Mouse (Mus musculus) MEL (cell line): ENCODE results near the gene Ovol1. TPM values are rescaled to one million over a fixed set of nuclear protein-coding genes. Genes with fewer than 3 reads are reported as not detected.
A peak's percentile ranks its signal among the peaks of the same experiment; 100 is the strongest.

Experiments used
- DNase-seq: peaks from one replicate; pipeline ENCODE4 v3.0.0; 2011; ENCODE audit warnings: low read depth, low spot score
- H3K27ac ChIP-seq: 2 replicates; pipeline ENCODE4 v1.5.1; 2012; ENCODE audit warnings: low read depth, mild to moderate bottlenecking, control low read depth, low read length, moderate library complexity; ENCODE audit not compliant: control insufficient read depth
- H3K27me3 ChIP-seq, 2 experiments: fragments of 150-350 bp in 1 of 2; sonication (generic) in 1 of 2; 2 replicates each; pipeline ENCODE4 v1.6.1; 2012; ENCODE audit warnings: low read length in 2 of 2, mild to moderate bottlenecking in 2 of 2, improper control_type of control experiment in 1 of 2, moderate library complexity in 1 of 2; ENCODE audit not compliant: insufficient read depth in 2 of 2, control insufficient read depth in 1 of 2
- H3K36me3 ChIP-seq, 2 experiments: 2 replicates each; pipeline ENCODE4 v1.6.1; 2012 to 2014; ENCODE audit warnings: low read length in 2 of 2, improper control_type of control experiment in 1 of 2, inconsistent platforms in 1 of 2, mild to moderate bottlenecking in 1 of 2; ENCODE audit not compliant: insufficient read depth in 2 of 2, control insufficient read depth in 1 of 2
- H3K4me1 ChIP-seq, 2 experiments: fragments of 150-350 bp in 1 of 2; sonication (generic) in 1 of 2; 2 replicates each; pipeline ENCODE4 v1.6.1; 2012; ENCODE audit warnings: low read length in 2 of 2, improper control_type of control experiment in 1 of 2, mild to moderate bottlenecking in 1 of 2; ENCODE audit not compliant: insufficient read depth in 2 of 2, control insufficient read depth in 1 of 2
- H3K4me3 ChIP-seq, 2 experiments: fragments of 150-350 bp in 1 of 2; sonication (generic) in 1 of 2; 2 replicates each; pipeline ENCODE4 v1.5.1; 2012; ENCODE audit warnings: low read depth in 2 of 2, low read length in 2 of 2, mild to moderate bottlenecking in 2 of 2, moderate library complexity in 2 of 2, control low read depth in 1 of 2, improper control_type of control experiment in 1 of 2; ENCODE audit not compliant: control insufficient read depth in 1 of 2, insufficient read depth in 1 of 2
- H3K79me2 ChIP-seq: 2 replicates; pipeline ENCODE4 v1.6.1; 2012; ENCODE audit warnings: mild to moderate bottlenecking, low read length, moderate library complexity; ENCODE audit not compliant: control insufficient read depth, poor library complexity, insufficient read depth
- H3K9ac ChIP-seq: 2 replicates; pipeline ENCODE4 v1.6.1; 2012; ENCODE audit warnings: low read depth, mild to moderate bottlenecking, control low read depth, low read length, moderate library complexity; ENCODE audit not compliant: control insufficient read depth, poor library complexity, severe bottlenecking
- H3K9me3 ChIP-seq: fragments of 150-350 bp; sonication (generic); replicated peaks from 2 replicates; pipeline ENCODE4 v1.6.1; 2012; ENCODE audit warnings: mild to moderate bottlenecking, low read length, improper control_type of control experiment, moderate library complexity; ENCODE audit not compliant: insufficient read depth
- BHLHE40 ChIP-seq: IDR thresholded peaks from 2 replicates; pipeline ENCODE4 v1.6.1; 2012; ENCODE audit warnings: low read depth, mild to moderate bottlenecking, inconsistent platforms, low read length, improper control_type of control experiment, borderline replicate concordance
- CHD1 ChIP-seq: IDR thresholded peaks from 2 replicates; pipeline ENCODE4 v1.6.1; 2012; ENCODE audit warnings: low read depth, mild to moderate bottlenecking, inconsistent platforms, low read length, improper control_type of control experiment
- CHD2 ChIP-seq: IDR thresholded peaks from 2 replicates; pipeline ENCODE4 v1.6.1; 2011; ENCODE audit warnings: low read length, improper control_type of control experiment
- CTCF ChIP-seq, 3 experiments: IDR thresholded peaks in 2 of 3; conservative IDR thresholded peaks in 1 of 3; 2 replicates each; pipeline ENCODE4 v1.5.1; 2011 to 2012; ENCODE audit warnings: low read length in 3 of 3, low read depth in 2 of 3, mild to moderate bottlenecking in 2 of 3, improper control_type of control experiment in 1 of 3, inconsistent platforms in 1 of 3, mixed read lengths in 1 of 3, moderate library complexity in 1 of 3; ENCODE audit not compliant: control insufficient read depth in 1 of 3, insufficient read depth in 1 of 3, poor library complexity in 1 of 3, severe bottlenecking in 1 of 3
- E2F4 ChIP-seq: IDR thresholded peaks from 2 replicates; pipeline ENCODE4 v1.6.1; 2011; ENCODE audit warnings: low read depth, low read length, improper control_type of control experiment, borderline replicate concordance
- ELF1 ChIP-seq: IDR thresholded peaks from 2 replicates; pipeline ENCODE4 v1.6.1; 2014; ENCODE audit warnings: low read depth, mild to moderate bottlenecking, inconsistent platforms, low read length, improper control_type of control experiment, moderate library complexity
- EP300 ChIP-seq, 2 experiments: IDR thresholded peaks; 2 replicates each; pipeline ENCODE4 v1.6.1; 2011; ENCODE audit warnings: improper control_type of control experiment in 2 of 2, low read length in 2 of 2, low read depth in 1 of 2, mild to moderate bottlenecking in 1 of 2
- ETS1 ChIP-seq: IDR thresholded peaks from 2 replicates; pipeline ENCODE4 v1.6.1; 2012; ENCODE audit warnings: low read depth, mild to moderate bottlenecking, inconsistent platforms, low read length, improper control_type of control experiment, moderate library complexity
- GABPA ChIP-seq: IDR thresholded peaks from 2 replicates; pipeline ENCODE4 v1.6.1; 2012; ENCODE audit warnings: low read depth, mild to moderate bottlenecking, inconsistent platforms, low read length, improper control_type of control experiment, moderate library complexity
- HCFC1 ChIP-seq: IDR thresholded peaks from 2 replicates; pipeline ENCODE4 v1.6.1; 2012; ENCODE audit warnings: low read depth, mild to moderate bottlenecking, inconsistent platforms, low read length, improper control_type of control experiment, moderate library complexity
- JUND ChIP-seq: IDR thresholded peaks from 2 replicates; pipeline ENCODE4 v1.6.1; 2011; ENCODE audit warnings: low read depth, mild to moderate bottlenecking, improper control_type of control experiment, low read length
- KAT2A ChIP-seq: conservative IDR thresholded peaks from 2 replicates; pipeline ENCODE4 v1.6.1; 2012; ENCODE audit warnings: low read depth, low read length, improper control_type of control experiment, inconsistent platforms
- MAFK ChIP-seq: IDR thresholded peaks from 2 replicates; pipeline ENCODE4 v1.6.1; 2011; ENCODE audit warnings: low read depth, mild to moderate bottlenecking, low read length, improper control_type of control experiment, borderline replicate concordance
- MAX ChIP-seq: IDR thresholded peaks from 2 replicates; pipeline ENCODE4 v1.6.1; 2011; ENCODE audit warnings: low read length, improper control_type of control experiment
- MAZ ChIP-seq: IDR thresholded peaks from 2 replicates; pipeline ENCODE4 v1.6.1; 2012; ENCODE audit warnings: low read depth, mild to moderate bottlenecking, inconsistent platforms, low read length, improper control_type of control experiment
- MXI1 ChIP-seq: IDR thresholded peaks from 2 replicates; pipeline ENCODE4 v1.6.1; 2011; ENCODE audit warnings: mild to moderate bottlenecking, low read depth, low read length, improper control_type of control experiment
- MYB ChIP-seq: IDR thresholded peaks from 2 replicates; pipeline ENCODE4 v1.6.1; 2011; ENCODE audit warnings: mild to moderate bottlenecking, low read depth, low read length, improper control_type of control experiment
- MYC ChIP-seq: IDR thresholded peaks from 2 replicates; pipeline ENCODE4 v1.6.1; 2011; ENCODE audit warnings: low read depth, mild to moderate bottlenecking, low read length, improper control_type of control experiment, moderate library complexity
- NELFE ChIP-seq: IDR thresholded peaks from 2 replicates; pipeline ENCODE4 v1.6.1; 2011; ENCODE audit warnings: low read depth, low read length, improper control_type of control experiment
- NRF1 ChIP-seq: IDR thresholded peaks from 2 replicates; pipeline ENCODE4 v1.6.1; 2014; ENCODE audit warnings: low read depth, mild to moderate bottlenecking, inconsistent platforms, low read length, improper control_type of control experiment, moderate library complexity; ENCODE audit not compliant: poor library complexity, insufficient read depth, severe bottlenecking
- POLR2A ChIP-seq, 2 experiments: IDR thresholded peaks; 2 replicates each; pipeline ENCODE4 v1.6.1; 2011 to 2012; ENCODE audit warnings: low read length in 2 of 2, mild to moderate bottlenecking in 2 of 2, control low read depth in 1 of 2, improper control_type of control experiment in 1 of 2, low read depth in 1 of 2, moderate library complexity in 1 of 2; ENCODE audit not compliant: control insufficient read depth in 1 of 2, insufficient read depth in 1 of 2, poor library complexity in 1 of 2
- POLR2AphosphoS2 ChIP-seq: IDR thresholded peaks from 2 replicates; pipeline ENCODE4 v1.6.1; 2011; ENCODE audit warnings: low read length, improper control_type of control experiment
- RAD21 ChIP-seq: IDR thresholded peaks from 2 replicates; pipeline ENCODE4 v1.6.1; 2011; ENCODE audit warnings: mild to moderate bottlenecking, low read depth, low read length, improper control_type of control experiment
- RCOR1 ChIP-seq: IDR thresholded peaks from 2 replicates; pipeline ENCODE4 v1.6.1; 2012; ENCODE audit warnings: low read depth, mild to moderate bottlenecking, inconsistent platforms, low read length, improper control_type of control experiment
- SIN3A ChIP-seq: IDR thresholded peaks from 2 replicates; pipeline ENCODE4 v1.6.1; 2012; ENCODE audit warnings: low read length, improper control_type of control experiment, inconsistent platforms
- TAL1 ChIP-seq: IDR thresholded peaks from 2 replicates; pipeline ENCODE4 v1.6.1; 2012; ENCODE audit warnings: mild to moderate bottlenecking, inconsistent platforms, low read length, moderate library complexity, mixed read lengths
- TCF12 ChIP-seq: IDR thresholded peaks from 2 replicates; pipeline ENCODE4 v1.6.1; 2014; ENCODE audit warnings: low read depth, mild to moderate bottlenecking, inconsistent platforms, low read length, improper control_type of control experiment, moderate library complexity
- UBTF ChIP-seq: IDR thresholded peaks from 2 replicates; pipeline ENCODE4 v1.6.1; 2012; ENCODE audit warnings: low read depth, mild to moderate bottlenecking, inconsistent platforms, low read length, improper control_type of control experiment, moderate library complexity, borderline replicate concordance; ENCODE audit not compliant: insufficient read depth
- USF1 ChIP-seq: IDR thresholded peaks from 2 replicates; pipeline ENCODE4 v1.6.1; 2014; ENCODE audit warnings: low read depth, mild to moderate bottlenecking, inconsistent platforms, low read length, improper control_type of control experiment, moderate library complexity
- USF2 ChIP-seq, 2 experiments: IDR thresholded peaks; 2 replicates each; pipeline ENCODE4 v1.6.1; 2011 to 2012; ENCODE audit warnings: improper control_type of control experiment in 2 of 2, low read length in 2 of 2, borderline replicate concordance in 1 of 2, inconsistent platforms in 1 of 2, low read depth in 1 of 2, mild to moderate bottlenecking in 1 of 2; ENCODE audit not compliant: insufficient read depth in 1 of 2
- ZNF384 ChIP-seq: IDR thresholded peaks from 2 replicates; pipeline ENCODE4 v1.6.1; 2012; ENCODE audit warnings: low read depth, mild to moderate bottlenecking, inconsistent platforms, low read length, improper control_type of control experiment
- polyA plus RNA-seq, 2 experiments: library from polyadenylated mRNA; stranded (reverse) in 1 of 2; unstranded in 1 of 2; fragments of >175 nt in 1 of 2; fragments of >200 nt in 1 of 2; gene quantifications; 2 replicates each; pipeline versions ENCODE4 v1.2.1 to v1.2.4; 2012; ENCODE audit warnings: low replicate concordance in 2 of 2, low read depth in 1 of 2; ENCODE audit not compliant: insufficient read length in 2 of 2, insufficient read depth in 1 of 2, missing spikeins in 1 of 2
- total RNA-seq: library from RNA; depleted of rRNA; stranded (reverse); fragments of 300-350 nt; gene quantifications from 2 replicates; pipeline ENCODE4 v1.2.3, GENCODE M21; 2012

Gene Ovol1
- total and polyA plus RNA-seq, 3 experiments = 0.06 TPM; not detected in 2

DNA sequence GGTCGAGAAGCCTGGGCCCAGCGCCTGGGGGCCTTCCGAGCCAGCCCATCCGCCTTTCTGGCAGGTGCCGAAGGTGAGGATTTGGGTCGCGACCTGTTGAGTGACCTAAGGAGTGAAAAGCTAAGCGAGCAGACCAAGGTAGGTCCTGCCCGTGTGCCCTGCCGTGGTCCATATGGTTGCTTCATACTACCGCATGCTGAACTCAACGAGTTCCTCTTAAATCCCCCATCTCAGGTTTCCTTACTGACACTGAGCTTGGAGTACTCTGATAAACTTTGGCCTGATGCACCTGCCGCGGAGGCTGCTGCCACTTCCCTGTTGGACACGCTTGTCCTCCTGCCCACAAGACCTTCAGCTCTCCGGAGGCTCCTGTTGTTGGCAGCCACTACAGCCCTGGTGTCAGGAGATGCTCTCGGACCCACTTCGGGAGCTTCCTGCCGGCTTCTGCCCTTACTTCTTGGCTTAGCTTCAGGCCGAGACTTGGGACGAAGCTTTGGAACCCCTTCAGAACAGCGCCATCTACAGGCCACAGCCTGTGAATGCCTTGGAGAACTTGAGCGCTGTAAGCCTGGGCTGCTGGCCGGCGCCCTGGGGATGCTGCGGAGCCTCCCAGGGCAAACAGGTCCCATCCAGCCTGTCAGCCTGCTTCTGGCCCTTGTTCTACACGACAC, 8.2 kb upstream of the Ovol1 start (continued):
- TF ChIP-seq E2F4 = no peak
- peak; percentile 31 for TF ChIP-seq MAX
- TF ChIP-seq JUND = no peak
- TF ChIP-seq, all 39 proteins: peak for 10

DNA sequence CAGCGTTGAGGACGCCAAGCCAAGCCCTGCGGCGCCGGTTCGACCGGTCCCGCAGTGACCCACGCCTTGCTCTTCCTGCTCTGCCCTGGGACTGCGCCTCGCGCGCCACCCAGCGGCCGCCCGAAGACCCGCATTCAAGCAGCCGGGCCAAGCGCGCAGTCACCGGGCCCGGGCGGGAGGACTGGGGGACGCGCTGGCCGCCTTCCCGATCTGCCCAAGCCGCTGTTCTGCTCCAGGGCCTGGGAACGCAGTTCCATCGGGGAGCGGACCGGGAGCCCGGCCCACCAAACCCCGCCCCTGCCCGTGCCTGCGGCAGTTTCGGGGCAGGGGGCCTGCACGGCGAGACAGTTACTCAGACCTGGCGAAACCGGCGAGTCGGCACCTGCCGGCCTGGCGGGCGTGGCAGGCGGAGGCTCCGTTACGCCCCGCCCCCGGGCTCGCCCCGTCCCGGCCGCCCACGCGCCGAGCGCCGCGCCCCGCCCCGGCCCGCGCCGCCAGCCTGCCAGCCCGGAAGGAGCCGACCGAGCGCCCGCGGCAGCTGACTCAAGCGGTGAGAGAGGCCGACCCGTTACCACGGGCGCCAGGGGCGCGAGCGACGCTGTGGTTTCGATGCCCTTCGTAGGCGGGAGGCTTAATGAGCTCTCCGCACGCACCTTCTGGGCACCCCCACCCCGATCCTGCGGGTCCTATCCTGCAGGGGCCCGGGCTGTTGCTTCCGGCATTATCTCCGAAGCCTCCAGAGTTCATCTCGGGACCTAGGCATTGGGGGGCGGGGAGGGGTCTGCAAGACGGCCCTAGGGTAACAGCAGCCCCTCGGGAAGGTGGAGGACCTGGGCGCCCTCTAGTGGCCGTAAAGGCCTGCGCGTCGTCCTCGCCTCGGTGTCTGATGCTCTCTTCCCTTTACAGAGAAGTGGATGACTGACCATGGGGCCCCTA, 7.4 kb upstream of the Ovol1 start, which contains the start of gene Ap5b1:
Gene Ap5b1, plus strand, starts transcription at position 492 of the 936 bp plus-strand sequence.
- no peaks in the 10 kb centered on the region for H3K27me3 ChIP-seq
- peak; percentile 93 for DNase-seq
- peaks cover 0 to 8% of the 10 kb centered on the region in 2 experiments; a peak in 2 of 4 replicates for H3K4me1 ChIP-seq
- peaks cover 13% of the 10 kb centered on the region for H3K79me2 ChIP-seq
- H3K4me3 ChIP-seq = peak within 1 kb of the TSS; percentile 84 to 95
- no peaks in the 10 kb centered on the region for H3K9me3 ChIP-seq
- H3K27ac ChIP-seq = peak within 1 kb of the TSS; percentile 98
- H3K9ac ChIP-seq = peak within 1 kb of the TSS; percentile 98
- peaks cover 0 to 2% of the 10 kb centered on the region in 2 experiments; a peak in 3 of 4 replicates for H3K36me3 ChIP-seq
- TF ChIP-seq MYC (no peak), CHD2 (no peak), NELFE (peak; percentile 82), MAX (0 out of 2 replicates have a peak, but pooled peaks have one; percentile 6), MAFK (no peak), ELF1 (peak; percentile 66), POLR2A (IDR thresholded peaks at IDR 0.05; ENCODE audit: control insufficient read depth in 1 of 2, insufficient read depth in 1 of 2, low read depth in 1 of 2, low read length in 2 of 2, poor library complexity in 1 of 2) (peak in 1 of 2 experiments; percentile 72; a peak in 2 of 4 replicates), BHLHE40 (no peak), EP300 (IDR thresholded peaks at IDR 0.05; ENCODE audit: low read depth in 1 of 2, low read length in 2 of 2) (no peak), MYB (no peak), JUND (no peak), RAD21 (peak; percentile 48), SIN3A (peak; percentile 76), ZNF384 (no peak), POLR2AphosphoS2 (no peak; the same call in 1 of the 2 replicates), RCOR1 (no peak), CHD1 (no peak), HCFC1 (peak; percentile 51; the same call in 1 of the 2 replicates), MXI1 (no peak; the same call in 1 of the 2 replicates), CTCF (IDR thresholded peaks at IDR 0.05 in 2 of 3, conservative IDR thresholded peaks at IDR 0.05 in 1 of 3; ENCODE audit: control insufficient read depth in 1 of 3, insufficient read depth in 1 of 3, low read depth in 2 of 3, low read length in 3 of 3, poor library complexity in 1 of 3, severe bottlenecking in 1 of 3) (peak; percentile 54 to 97 (median 88)), UBTF (peak; percentile 74; the same call in 1 of the 2 replicates), KAT2A (no peak; the same call in 1 of the 2 replicates), USF2 (IDR thresholded peaks at IDR 0.05; ENCODE audit: borderline replicate concordance in 1 of 2, insufficient read depth in 1 of 2, low read depth in 1 of 2, low read length in 2 of 2) (no peak), GABPA (no peak), USF1 (no peak), NRF1 (peak; percentile 34; the same call in 1 of the 2 replicates), TCF12 (peak; percentile 51; the same call in 1 of the 2 replicates), ETS1 (peak; percentile 41; the same call in 1 of the 2 replicates), TAL1 (no peak), MAZ (peak; percentile 60; the same call in 1 of the 2 replicates)
